Mouse (Mus musculus): ENCODE results near the gene Parp3.

The Parp3 gene

DNA sequence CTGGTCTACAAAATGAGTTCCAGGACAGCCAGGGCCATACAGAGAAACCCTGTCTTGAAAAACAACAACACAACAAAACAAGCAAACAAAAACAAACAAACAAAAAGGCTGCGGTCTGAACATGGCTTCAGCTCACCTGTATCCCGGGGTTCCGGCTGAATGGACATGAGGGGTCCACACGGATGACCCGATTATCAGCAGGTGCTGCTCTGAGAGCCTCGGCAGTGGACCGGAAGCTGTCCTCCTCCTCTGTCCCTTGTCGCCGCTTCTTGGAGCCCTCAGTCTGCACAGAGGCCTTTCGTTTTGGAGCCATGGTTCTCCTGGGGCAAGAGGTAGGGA is 1.1 kb downstream of the Parp3 start, which contains the start of gene Rrp9:
TSS of gene Rrp9 (plus strand) at position 301 of the 339 bp plus-strand sequence.
- no peak for DNase-seq (ENCODE audit: extremely low read depth, insufficient read length, low spot score)

DNA sequence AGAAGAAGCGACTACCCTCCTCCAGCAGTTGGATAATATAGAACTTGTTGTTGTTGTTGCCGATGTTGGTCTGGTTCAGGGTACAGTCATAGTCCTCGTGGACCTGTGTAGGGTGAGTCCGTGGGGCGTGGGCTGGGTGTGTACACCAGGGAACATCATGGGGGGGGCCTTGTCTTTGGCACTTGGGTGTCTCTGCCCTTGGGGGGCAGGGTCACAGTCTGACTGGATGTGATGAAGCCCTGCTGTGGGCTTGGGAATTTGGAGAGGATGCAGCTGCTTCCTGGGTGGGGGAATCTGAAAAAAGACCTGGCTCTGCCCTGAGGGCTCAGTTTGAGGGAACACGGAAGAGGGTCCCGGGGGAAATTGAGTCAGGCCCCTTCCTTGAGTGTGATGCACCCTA is 1.7 kb downstream of the Parp3 start:
- DNase-seq (ENCODE audit: extremely low read depth, insufficient read length, low spot score): peak; percentile 75

DNA sequence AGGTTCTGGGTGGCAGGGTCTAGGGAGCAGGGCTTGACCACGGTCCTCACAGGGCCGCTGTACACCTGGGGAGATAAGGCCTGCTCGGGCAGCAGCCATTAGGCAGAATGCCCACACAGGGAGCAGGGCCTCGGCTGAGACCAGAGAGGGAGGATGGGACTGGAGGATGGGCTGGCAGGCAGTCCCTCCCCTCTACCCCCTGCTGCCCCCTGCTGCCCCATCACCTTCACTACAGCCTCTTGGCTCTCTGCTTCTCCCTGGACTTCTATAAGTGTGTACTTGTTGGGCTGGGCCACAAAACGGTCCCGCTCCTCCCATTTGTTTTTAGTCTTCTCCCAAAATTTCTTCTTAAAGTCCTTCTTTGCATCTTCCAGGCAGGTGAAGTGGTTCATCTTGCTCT is 2.3 kb downstream of the Parp3 start:
- DNase-seq (ENCODE audit: extremely low read depth, insufficient read length, low spot score): peak; percentile 83

DNA sequence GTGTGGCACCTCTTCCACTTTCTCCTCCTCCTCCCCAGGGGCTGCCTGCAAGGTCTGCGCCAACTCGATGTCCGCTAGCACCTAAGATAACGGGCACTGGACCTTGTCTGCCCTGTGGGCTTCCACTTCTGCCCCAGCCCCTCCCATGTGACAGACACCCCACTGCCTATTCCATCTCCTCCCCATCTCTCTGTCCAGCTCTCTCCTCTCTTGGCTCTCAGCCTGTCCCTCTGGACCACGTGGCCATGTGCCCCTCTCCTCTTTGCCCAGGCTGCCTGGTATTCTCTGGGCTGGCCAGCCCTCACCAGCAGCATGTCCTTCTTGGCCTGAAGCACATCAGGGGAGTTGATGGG is 3.0 kb downstream of the Parp3 start:
- DNase-seq (ENCODE audit: extremely low read depth, insufficient read length, low spot score): no peak

DNA sequence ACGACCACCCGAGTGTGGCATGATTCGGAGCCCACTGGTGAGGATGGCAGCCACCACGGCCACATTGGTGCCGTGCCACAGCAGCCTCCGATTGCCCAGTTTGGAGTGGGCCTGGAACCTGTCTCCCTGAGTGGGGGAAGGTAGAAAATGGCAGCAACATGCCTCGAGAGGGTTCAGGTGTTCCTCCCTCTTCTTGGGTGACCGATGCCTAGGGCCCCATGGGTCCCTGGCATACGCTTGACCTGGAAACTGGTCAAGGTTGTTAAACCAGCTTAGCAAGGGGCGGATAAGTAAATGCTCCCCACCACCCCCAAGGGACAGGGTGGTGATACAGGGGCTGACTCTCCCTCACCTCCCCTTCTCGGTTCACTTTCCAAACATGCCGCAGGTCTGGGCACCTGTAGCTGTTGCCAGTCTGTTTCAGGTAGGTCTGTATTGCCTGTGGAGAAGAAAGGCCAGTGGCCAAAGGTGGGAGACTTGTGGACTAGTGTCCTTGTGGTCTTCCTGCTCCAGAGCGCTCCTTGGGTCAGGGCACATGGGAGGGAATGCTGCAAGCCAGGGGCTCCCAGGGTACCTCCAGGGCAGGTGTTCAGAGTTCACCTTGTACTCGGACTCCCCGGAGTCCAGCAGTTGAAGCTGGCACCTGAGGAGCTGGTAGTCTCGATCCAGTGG is 3.5 kb downstream of the Parp3 start:
- DNase-seq (ENCODE audit: extremely low read depth, insufficient read length, low spot score): no peak

DNA sequence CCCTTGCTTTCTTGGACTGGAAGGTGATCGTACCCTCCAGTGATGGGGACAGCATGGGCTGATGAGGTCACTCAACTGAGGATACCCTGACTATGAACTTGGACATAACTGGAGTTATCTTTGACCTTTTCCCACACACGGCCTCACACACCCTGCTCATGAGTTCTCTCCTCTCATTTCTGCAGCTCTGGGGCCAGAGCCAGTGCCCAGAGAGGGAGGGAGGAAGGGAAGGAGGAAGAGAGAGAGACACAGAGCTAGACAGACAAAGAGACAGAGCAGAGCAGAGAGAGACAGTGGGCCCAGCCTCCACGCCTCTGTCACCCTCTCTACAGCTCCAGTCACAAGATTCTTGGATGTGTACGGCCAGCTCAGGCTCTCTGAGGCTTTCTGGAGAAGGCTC is 4.4 kb downstream of the Parp3 start:
- DNase-seq (ENCODE audit: extremely low read depth, insufficient read length, low spot score): no peak

DNA sequence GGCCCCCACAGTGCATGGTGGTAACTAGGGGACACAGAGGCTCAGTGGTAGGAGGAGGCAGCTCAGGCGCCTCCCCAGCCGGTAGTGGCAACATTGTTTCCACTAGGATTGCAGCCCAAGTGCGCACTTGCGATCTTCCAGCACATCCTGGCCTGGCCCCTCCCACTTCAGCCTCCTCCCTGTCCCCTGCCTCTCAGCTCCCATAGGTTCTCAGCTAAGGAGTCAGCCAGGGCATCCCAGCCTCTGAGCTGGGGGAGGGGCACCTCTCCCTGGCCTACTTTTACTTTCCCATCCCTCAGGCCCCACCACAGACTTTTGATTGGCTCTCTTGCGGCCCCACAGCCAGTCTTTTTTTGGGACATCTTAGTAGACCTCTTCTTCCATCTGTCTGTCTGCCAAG is 4.9 kb downstream of the Parp3 start:
- DNase-seq (ENCODE audit: extremely low read depth, insufficient read length, low spot score): no peak

DNA sequence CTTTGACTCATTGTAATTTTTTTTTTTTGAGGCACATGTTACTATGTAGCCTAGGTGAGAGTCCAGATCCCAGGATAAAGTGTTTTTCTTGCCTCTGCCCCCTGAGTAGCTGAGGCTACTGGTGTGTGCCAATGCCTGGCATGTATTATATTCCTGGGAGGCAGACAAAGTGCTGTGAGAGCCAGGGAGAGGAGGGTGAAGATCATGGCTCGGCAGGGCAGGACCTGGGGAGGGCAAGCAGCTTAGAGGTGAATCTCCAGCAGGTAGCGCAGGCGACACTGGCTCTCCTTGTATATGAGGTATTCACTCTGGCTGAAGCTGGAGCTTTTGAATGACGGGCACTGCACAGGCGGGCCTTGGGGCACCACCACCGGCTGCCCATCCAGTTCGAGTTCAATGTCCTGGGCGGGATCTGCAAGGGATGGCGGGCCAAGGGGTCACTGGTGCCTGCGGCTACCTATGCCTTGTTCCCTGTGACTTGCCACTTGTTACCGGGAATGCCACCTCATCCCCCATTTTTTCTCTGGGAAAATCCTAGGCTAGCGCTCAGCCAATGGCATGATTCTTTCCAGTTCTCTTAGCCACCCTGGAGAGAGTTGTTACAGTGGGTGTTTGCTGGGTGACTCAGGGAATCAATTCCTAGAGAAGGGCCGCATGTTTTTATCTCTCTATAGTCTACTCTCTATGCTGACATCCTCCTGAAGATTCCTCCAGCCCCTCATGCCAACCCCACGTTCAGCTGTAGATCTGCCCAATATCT is 5.6 kb downstream of the Parp3 start:
- DNase-seq (ENCODE audit: extremely low read depth, insufficient read length, low spot score): no peak

DNA sequence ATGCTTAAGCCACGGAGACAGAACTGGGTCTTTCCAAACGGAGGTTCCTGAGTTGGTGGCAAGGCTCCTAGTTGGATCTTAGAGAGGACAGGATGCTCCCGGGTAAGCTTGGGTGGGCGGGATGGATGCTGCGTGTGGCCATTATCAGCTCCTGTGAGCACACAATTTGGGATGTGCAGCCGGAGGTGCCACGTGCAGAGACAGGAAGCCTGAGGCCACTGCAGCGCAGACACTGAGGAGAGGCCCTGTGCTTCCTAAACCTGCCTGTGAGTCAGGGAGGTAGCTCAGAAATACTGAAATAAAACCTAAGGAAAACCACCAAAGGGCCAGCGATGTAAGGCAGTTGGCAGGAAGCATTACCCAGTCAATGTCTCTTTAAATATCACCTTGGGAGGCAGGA is 7.0 kb downstream of the Parp3 start:
- no peak for DNase-seq (ENCODE audit: extremely low read depth, insufficient read length, low spot score)

DNA sequence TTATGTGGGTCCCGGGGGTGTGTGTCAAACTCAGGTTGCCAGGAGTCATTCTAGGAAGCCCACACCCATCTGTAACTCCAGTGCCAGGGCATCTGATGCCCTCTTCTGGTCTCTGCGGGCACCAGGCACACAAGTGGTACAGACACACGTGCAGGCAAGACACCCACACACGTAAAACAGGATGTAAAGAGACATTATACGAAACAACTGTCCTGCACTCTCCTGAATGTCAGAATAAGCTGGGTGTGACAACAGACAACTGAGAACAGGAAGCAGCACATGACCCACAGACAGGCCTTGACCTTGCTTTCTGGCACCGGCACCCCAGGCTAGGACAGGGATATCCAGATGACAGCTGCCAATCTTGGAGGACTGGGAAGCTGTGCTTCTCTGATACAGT is 7.4 kb downstream of the Parp3 start:
- no peak for DNase-seq (ENCODE audit: extremely low read depth, insufficient read length, low spot score)

DNA sequence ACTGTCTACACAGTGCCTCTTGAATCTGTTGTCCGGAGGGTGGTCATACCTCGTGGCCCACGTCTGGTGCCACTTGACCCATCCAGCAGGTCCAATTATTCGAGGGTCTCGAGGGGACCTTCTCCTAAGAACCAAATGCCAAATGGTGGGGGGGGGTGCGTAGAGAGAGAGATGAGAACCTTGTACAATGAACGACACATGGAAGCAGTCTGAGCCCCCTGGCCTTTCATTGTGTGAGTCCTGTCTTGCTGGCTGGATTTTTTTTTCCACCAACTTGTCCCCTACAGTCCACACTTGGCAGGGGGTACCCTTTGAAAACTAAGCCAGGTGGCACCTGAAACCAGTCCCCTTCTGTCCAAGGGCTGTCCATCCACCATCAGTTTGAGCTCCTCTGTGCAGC is 9.0 kb downstream of the Parp3 start:
- DNase-seq (ENCODE audit: extremely low read depth, insufficient read length, low spot score): no peak

DNA sequence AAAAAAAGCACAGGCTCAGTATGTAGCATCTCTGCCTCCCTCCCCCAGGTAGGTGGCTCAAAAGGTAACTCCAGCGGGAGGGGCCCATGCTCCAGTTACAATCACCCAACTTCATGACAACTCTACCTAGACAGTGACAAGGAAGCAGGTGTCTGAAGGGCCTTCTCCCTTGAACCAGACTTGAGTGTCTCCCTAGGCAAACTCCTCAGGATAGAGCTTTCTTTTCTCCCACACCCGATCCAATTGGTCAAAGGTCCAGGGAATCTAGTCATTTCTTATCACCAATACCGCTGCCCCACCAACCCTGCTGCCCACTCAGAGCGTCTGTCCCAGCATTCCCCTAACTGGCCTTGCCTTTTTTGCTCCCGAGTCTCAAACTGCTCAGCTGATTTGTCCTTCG is 10.0 kb downstream of the Parp3 start:
- no peak for DNase-seq (ENCODE audit: extremely low read depth, insufficient read length, low spot score)

DNA sequence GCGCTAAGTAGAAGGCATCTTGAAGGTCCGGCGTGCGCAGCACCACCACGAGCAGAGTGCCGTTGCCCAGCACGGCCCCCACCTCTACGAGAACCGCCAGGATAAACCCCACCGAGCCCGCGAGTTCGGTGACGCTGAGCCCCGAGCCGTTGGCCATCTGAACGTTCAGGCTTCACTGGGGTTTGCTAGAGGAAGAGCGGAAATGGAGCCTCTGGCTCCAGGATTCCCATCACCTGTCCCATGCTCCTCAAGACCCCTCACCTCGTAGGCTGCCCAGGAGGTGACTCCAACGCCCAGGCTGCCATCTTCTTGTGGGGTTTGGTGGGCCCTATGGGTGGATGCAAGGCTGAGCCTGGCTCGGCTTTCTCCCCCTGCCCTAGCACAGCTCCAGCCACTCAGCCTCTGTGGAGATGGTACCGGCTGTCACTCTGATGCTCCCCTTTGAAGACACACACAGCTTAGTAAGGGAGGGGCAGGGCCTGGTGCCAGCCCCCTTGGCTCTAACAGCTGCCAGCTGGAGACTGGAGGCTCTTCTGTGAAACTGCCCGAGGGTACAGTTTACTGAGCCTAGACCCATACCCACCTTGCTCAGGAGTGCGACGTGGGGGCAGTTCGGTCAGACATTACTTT is 11.1 kb downstream of the Parp3 start, which contains the start of gene Gpr62:
TSS of gene Gpr62 (minus strand) at position 368 of the 630 bp plus-strand sequence.
- DNase-seq (ENCODE audit: extremely low read depth, insufficient read length, low spot score): no peak

DNA sequence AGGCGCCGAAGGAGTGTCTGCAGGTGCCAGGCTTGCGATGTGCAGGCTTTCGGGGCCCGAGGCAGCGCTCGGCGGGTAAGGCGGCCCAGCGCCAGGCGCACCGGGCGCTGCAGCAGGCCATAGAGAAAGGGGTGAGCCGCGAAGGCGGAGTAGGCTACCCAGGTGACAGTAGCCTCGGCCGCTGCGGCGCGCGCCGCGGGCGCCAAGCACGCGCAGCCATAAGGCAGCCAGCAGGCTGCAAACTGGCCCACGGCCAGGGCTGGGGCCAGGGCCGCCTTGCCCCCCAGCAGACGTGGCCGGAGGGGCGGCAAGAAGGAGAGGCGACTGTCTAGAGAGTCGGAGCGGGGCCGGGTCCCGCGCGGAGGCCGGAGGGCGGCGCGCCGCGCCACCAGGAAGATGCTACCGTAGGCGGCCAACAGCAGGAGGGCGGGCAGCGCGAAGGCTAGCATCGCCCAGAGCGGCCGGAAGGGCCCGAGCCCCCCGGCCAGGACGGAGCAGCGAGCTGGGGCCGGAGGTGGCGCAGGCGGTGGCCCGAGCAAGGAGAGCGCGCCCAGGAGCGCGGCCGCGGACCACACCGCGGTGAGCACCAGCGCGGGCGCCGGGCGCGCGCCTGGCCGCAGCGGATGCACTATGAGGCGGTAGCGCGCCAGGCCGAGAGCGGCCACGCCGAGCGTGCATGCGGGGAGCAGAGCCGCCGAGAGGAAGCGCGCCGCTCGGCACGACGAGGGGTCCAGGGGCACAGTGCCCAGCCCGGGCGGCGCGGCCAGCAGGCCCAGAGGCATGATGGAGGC is 11.8 kb downstream of the Parp3 start:
- no peak for DNase-seq (ENCODE audit: extremely low read depth, insufficient read length, low spot score)

DNA sequence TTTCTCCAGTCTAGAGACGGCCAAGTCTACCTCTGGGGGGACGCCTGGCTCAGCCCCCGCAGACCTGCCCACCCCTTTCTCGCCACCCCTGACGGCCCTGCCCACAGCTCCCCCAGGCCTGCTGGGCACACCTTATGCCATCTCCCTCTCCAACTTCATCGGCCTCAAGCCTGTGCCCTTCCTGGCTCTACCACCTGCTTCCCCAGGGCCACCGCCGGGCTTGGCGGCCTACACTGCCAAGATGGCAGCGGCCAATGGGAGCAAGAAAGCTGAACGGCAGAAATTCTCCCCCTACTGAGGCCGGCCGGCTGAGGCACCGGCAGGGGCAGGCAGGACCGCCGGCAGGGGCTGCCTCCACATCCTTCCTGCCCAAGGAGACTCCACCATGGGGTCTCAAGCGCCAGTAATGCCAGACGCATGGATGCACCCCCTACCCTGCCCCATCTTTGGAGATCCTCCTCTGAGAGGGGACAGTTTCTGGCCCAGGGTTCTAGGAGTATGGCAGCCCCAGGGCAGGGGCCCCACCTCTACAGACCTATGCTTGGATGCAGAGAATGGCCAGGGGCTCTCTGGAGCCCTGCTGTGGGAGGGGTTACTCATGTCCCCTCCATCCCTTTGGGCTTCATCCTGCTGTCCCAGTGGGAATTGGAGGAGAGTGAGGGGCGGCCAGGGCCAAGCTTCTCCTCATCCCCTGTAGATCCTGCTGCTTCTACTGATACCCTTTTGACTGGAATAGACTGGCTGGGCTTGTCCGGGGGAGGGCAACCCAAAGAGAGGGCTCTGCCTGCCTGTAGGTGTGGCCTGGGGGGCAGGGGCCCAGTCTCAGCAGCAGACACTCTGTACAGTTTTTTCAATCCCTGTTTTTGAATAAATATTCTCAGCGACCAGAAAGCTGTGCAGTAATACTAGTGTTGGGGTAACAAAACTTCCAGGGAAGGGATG is 13.4 kb downstream of the Parp3 start:
- DNase-seq (ENCODE audit: extremely low read depth, insufficient read length, low spot score): no peak

DNA sequence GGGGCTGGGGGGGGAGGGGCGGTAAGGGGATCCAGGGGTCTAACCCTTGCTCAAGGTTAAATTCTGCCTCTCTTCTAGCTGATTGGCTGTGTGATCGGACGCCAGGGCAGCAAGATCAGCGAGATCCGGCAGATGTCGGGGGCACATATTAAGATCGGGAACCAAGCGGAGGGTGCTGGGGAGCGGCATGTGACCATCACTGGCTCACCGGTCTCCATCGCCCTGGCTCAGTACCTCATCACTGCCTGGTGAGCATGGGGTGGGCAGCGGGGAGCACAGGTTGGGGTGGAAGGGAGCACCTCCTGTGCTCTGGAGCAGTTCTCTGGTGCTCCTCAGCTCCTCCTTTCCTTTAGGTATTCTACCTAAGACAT is 14.3 kb downstream of the Parp3 start:
- no peak for DNase-seq (ENCODE audit: extremely low read depth, insufficient read length, low spot score)

DNA sequence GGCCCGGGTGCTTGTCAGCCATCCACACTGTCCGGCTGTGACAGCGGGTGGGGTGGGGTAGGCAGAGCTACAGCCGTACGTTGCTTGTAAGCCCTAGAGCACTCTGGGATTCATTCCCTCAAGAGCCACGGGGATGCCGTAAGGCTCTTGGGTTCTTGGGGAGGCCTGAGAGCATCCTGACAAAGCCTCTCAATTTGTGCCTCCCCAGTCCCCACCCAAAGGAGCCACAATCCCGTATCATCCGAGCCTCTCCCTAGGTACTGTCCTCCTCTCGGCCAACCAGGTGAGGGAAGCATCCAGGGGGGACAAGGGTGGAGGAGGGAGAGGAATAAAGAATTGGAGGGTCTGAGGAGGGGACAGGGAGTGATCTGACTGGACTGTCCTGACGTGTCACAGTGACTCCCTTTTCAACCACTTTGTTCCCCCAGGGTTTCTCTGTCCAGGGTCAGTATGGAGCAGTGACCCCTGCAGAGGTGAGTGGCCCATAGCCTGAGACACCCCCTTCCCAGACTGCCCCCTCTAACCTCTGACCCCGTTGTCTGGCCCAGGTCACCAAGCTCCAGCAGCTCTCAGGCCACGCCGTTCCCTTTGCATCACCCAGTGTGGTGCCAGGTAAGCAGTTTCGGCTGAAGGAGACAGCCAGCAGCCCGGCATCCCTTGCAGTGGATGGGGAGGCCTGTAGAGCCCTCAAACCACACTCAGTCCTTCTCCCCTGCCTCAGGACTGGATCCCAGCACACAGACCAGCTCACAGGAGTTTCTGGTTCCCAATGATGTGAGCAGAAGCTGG is 14.9 kb downstream of the Parp3 start:
- DNase-seq (ENCODE audit: extremely low read depth, insufficient read length, low spot score): no peak

DNA sequence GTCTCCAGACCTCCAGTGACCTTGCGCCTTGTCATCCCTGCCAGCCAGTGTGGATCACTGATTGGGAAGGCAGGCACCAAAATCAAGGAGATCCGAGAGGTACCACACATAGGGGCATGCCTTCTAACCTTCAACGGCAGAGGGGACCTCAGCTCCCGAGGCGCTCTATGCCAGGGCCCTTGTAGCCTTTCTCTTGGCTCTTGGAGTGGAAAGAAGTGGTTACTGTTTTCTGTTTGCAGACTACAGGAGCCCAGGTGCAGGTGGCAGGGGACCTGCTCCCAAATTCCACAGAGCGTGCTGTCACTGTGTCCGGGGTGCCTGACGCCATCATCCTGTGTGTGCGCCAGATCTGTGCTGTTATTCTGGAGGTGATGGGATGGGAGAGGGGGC is 15.7 kb downstream of the Parp3 start:
- no peak for DNase-seq (ENCODE audit: extremely low read depth, insufficient read length, low spot score)

DNA sequence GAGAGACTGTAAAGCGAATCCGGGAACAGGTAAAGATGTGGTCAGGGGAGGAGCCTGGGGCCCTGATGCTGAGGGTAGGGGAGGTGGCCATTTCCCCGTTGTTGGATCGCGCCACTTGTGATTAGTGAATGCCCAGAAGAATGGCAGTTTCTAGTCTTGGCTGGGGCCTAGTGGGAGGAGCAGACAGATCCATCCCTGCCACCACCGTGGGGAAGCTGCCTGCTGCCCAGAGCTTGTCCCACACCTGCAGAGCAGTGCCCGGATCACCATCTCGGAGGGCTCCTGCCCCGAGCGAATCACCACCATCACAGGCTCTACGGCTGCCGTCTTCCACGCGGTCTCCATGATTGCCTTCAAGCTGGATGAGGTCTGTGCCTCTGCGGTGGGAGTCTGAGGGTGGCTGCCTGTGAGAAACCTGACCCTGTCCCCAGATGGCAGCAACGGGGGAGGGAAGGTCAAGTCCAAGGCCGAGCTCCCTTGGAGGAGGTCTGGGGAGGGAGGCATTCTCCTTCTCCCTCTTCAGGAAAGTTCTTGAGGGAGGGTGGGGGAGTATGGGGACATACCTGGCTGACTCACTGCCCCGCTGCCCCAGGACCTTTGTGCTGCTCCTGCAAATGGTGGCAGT is 16.2 kb downstream of the Parp3 start:
- no peak for DNase-seq (ENCODE audit: extremely low read depth, insufficient read length, low spot score)
